Comparison of ENCODE assay signal across 8 mouse cellular contexts in genomic region chr9:120011533-120011932, GRCm38 (mm10). TPM values are rescaled to one million over a fixed set of nuclear protein-coding genes. Genes with fewer than 3 reads are reported as not detected.
DNase-seq lines count a peak whose midpoint lies in the region; ATAC-seq lines count a peak whose summit lies in the region.

No protein-coding gene starts in this region.

- H3K4me3 ChIP-seq in embryonic facial prominence, embryonic 15.5 days (replicated peaks) = peak overlapping the region; percentile 46
- H3K4me3 ChIP-seq in heart, embryonic 14.5 days (ENCODE audit: control insufficient read depth in 1 of 2, insufficient read depth in 1 of 2, low read depth in 1 of 2, low read length in 2 of 2) = peak overlapping the region; percentile 21 to 38
- peak overlapping the region; percentile 40 for H3K4me3 ChIP-seq in liver, embryonic 15.5 days (replicated peaks)
- H3K4me3 ChIP-seq in neural tube, embryonic 12.5 days = peak overlapping the region; percentile 48

- no peaks in the 10 kb centered on the region for H3K27me3 ChIP-seq in embryonic facial prominence, embryonic 15.5 days
- no peaks in the 10 kb centered on the region for H3K27me3 ChIP-seq in heart, embryonic 14.5 days (ENCODE audit: control insufficient read depth, insufficient read depth, low read length)
- peaks cover 13% of the 10 kb centered on the region for H3K27me3 ChIP-seq in liver, embryonic 15.5 days
- H3K27me3 ChIP-seq in neural tube, embryonic 12.5 days (replicated peaks) = peaks cover 4% of the 10 kb centered on the region; the same call in 1 of the 2 replicates

- peaks cover 15% of the 10 kb centered on the region for H3K4me1 ChIP-seq in embryonic facial prominence, embryonic 15.5 days
- H3K4me1 ChIP-seq in heart, embryonic 14.5 days (ENCODE audit: control insufficient read depth in 2 of 2, insufficient read depth in 2 of 2, low read length in 2 of 2) = peaks cover 11 to 37% of the 10 kb centered on the region in 2 experiments
- peaks cover 23% of the 10 kb centered on the region for H3K4me1 ChIP-seq in liver, embryonic 15.5 days (replicated peaks)
- no peaks in the 10 kb centered on the region for H3K4me1 ChIP-seq in neural tube, embryonic 12.5 days

- ATAC-seq in embryonic facial prominence, embryonic 15.5 days (ENCODE audit: insufficient number of reproducible peaks, low FRiP score, low TSS enrichment, low read depth) = peak; percentile 49; the same call in 1 of the 2 replicates
- ATAC-seq in heart, embryonic 14.5 days (ENCODE audit: insufficient number of reproducible peaks, insufficient read depth, low FRiP score, low read depth) = peak; percentile 28
- peak; percentile 26; the same call in 1 of the 2 replicates for ATAC-seq in liver, embryonic 15.5 days (ENCODE audit: insufficient read depth)
- ATAC-seq in neural tube, embryonic 12.5 days (ENCODE audit: low FRiP score, low read depth) = peak; percentile 70

- H3K9me3 ChIP-seq in embryonic facial prominence, embryonic 15.5 days (replicated peaks) = no peaks in the 10 kb centered on the region
- peaks cover 5% of the 10 kb centered on the region; the same call in 1 of the 2 replicates for H3K9me3 ChIP-seq in heart, embryonic 14.5 days (ENCODE audit: control insufficient read depth, low read length)
- no peaks in the 10 kb centered on the region for H3K9me3 ChIP-seq in liver, embryonic 15.5 days (replicated peaks)
- H3K9me3 ChIP-seq in neural tube, embryonic 12.5 days = peaks cover 7% of the 10 kb centered on the region; the same call in 1 of the 2 replicates

- peak overlapping the region; percentile 85 for H3K27ac ChIP-seq in embryonic facial prominence, embryonic 15.5 days (replicated peaks)
- peak overlapping the region; percentile 81 to 93 for H3K27ac ChIP-seq in heart, embryonic 14.5 days (replicated peaks in 1 of 2; ENCODE audit: control insufficient read depth in 1 of 2, insufficient read depth in 1 of 2, low read depth in 2 of 2, low read length in 2 of 2)
- no peak overlapping the region for H3K27ac ChIP-seq in liver, embryonic 15.5 days (replicated peaks)
- 0 out of 2 replicates have a peak overlapping the region, but pooled peaks have one; percentile 7 for H3K27ac ChIP-seq in neural tube, embryonic 12.5 days

- H3K36me3 ChIP-seq in embryonic facial prominence, embryonic 15.5 days = no peaks in the 10 kb centered on the region
- peaks cover 45% of the 10 kb centered on the region for H3K36me3 ChIP-seq in heart, embryonic 14.5 days (ENCODE audit: control insufficient read depth, insufficient read depth, low read length)
- H3K36me3 ChIP-seq in liver, embryonic 15.5 days (replicated peaks) = no peaks in the 10 kb centered on the region
- H3K36me3 ChIP-seq in neural tube, embryonic 12.5 days = no peaks in the 10 kb centered on the region

- H3K4me2 ChIP-seq in embryonic facial prominence, embryonic 15.5 days (replicated peaks) = peak overlapping the region; percentile 90
- H3K4me2 ChIP-seq in heart, embryonic 14.5 days (ENCODE audit: low read length) = peak overlapping the region; percentile 90
- H3K4me2 ChIP-seq in liver, embryonic 15.5 days = peak overlapping the region; percentile 72
- H3K4me2 ChIP-seq in neural tube, embryonic 12.5 days (replicated peaks) = peak overlapping the region; percentile 92

- under 1% methylated on average over 10 of the region's 10 CpGs for WGBS in embryonic facial prominence, embryonic 15.5 days
- WGBS in heart, embryonic 14.5 days = 1% methylated on average over 10 of the region's 10 CpGs
- 2% methylated on average over 10 of the region's 10 CpGs for WGBS in liver, embryonic 15.5 days (ENCODE audit: insufficient replicate concordance)
- under 1% methylated on average over 10 of the region's 10 CpGs for WGBS in neural tube, embryonic 12.5 days

- DNase-seq in CD4-positive, CD25-positive, alpha-beta regulatory T cell, adult 2 months (ENCODE audit: low read depth, low spot score) = peak; percentile 88
- peak; percentile 70 for DNase-seq in adrenal gland, postnatal 25 days
- DNase-seq in kidney, postnatal 36 days = peak; percentile 81 to 86
- DNase-seq in testis, postnatal 14 days (ENCODE audit: low spot score) = peak; percentile 72

- H3K9ac ChIP-seq in embryonic facial prominence, embryonic 15.5 days = no peak overlapping the region
- H3K9ac ChIP-seq in heart, embryonic 14.5 days (ENCODE audit: low read length) = peak overlapping the region; percentile 61
- no peak overlapping the region for H3K9ac ChIP-seq in liver, embryonic 15.5 days
- peak overlapping the region; percentile 56; the same call in 1 of the 2 replicates for H3K9ac ChIP-seq in neural tube, embryonic 12.5 days

RNA-seq across cellular contexts. Expression of gene Xirp1, which starts 11.9 kb away (rescaled TPM):
- total RNA-seq in adrenal gland, postnatal 25 days (2021) = 0.12 TPM in 1 of 2 replicates, not detected in the other
- polyA plus RNA-seq in embryonic facial prominence, embryonic 15.5 days (2015; fragmentation: Nextera tagmentation; extraction: Ambion mirVana) = 2.6 and 3.6 TPM in 2 replicates
- polyA plus RNA-seq in heart, embryonic 14.5 days (2014; fragmentation: Nextera tagmentation; extraction: Ambion mirVana) = 57.1 and 59.9 TPM in 2 replicates
- 0.17 and 0.43 TPM in 2 replicates for polyA plus RNA-seq in liver, embryonic 15.5 days (2015; fragmentation: Nextera tagmentation; extraction: Ambion mirVana)
- polyA plus RNA-seq in neural tube, embryonic 12.5 days (2016; fragmentation: Nextera tagmentation; extraction: Ambion mirVana) = 0.25 and 0.49 TPM in 2 replicates

RNA-seq across cellular contexts. Expression of gene Csrnp1, which starts 27.1 kb away (rescaled TPM):
- total RNA-seq in adrenal gland, postnatal 25 days (2021) = 12.5 and 13.0 TPM in 2 replicates
- polyA plus RNA-seq in embryonic facial prominence, embryonic 15.5 days (2015; fragmentation: Nextera tagmentation; extraction: Ambion mirVana) = 5.7 and 6.7 TPM in 2 replicates
- polyA plus RNA-seq in heart, embryonic 14.5 days (2014; fragmentation: Nextera tagmentation; extraction: Ambion mirVana) = 1.7 and 3.2 TPM in 2 replicates
- polyA plus RNA-seq in liver, embryonic 15.5 days (2015; fragmentation: Nextera tagmentation; extraction: Ambion mirVana) = 2.0 and 2.8 TPM in 2 replicates
- polyA plus RNA-seq in neural tube, embryonic 12.5 days (2016; fragmentation: Nextera tagmentation; extraction: Ambion mirVana) = 2.4 and 2.7 TPM in 2 replicates

RNA-seq across cellular contexts. Expression of gene Cx3cr1, which starts 58.1 kb away (rescaled TPM):
- total RNA-seq in adrenal gland, postnatal 25 days (2021) = 4.3 and 5.9 TPM in 2 replicates
- 15.7 and 17.1 TPM in 2 replicates for polyA plus RNA-seq in embryonic facial prominence, embryonic 15.5 days (2015; fragmentation: Nextera tagmentation; extraction: Ambion mirVana)
- 7.5 and 9.0 TPM in 2 replicates for polyA plus RNA-seq in heart, embryonic 14.5 days (2014; fragmentation: Nextera tagmentation; extraction: Ambion mirVana)
- 2.7 and 3.5 TPM in 2 replicates for polyA plus RNA-seq in liver, embryonic 15.5 days (2015; fragmentation: Nextera tagmentation; extraction: Ambion mirVana)
- polyA plus RNA-seq in neural tube, embryonic 12.5 days (2016; fragmentation: Nextera tagmentation; extraction: Ambion mirVana) = 7.4 and 7.8 TPM in 2 replicates

Comparison
In these comparisons a context has a peak if more than half of its experiments do, and no peak if none do; other contexts are left out.
1. H3K9ac ChIP-seq: peak in heart, embryonic 14.5 days (single experiment) and neural tube, embryonic 12.5 days (single experiment); none in embryonic facial prominence, embryonic 15.5 days (single experiment) and liver, embryonic 15.5 days (single experiment).
2. RNA of gene Xirp1, which starts 11.9 kb away (polyA plus RNA-seq): 57.1 to 59.9 TPM in heart, embryonic 14.5 days; 2.6 to 3.6 TPM in embryonic facial prominence, embryonic 15.5 days, 0.25 to 0.49 TPM in neural tube, embryonic 12.5 days and 0.17 to 0.43 TPM in liver, embryonic 15.5 days; every median in the first group is over 10 times any median in the second.
3. Peak in every context shown above with its lines, with median percentiles within 50 percentile points of each other: DNase-seq, ATAC-seq, H3K4me2 ChIP-seq and H3K4me3 ChIP-seq.